Mouse (Mus musculus) kidney, embryonic 15.5 days (tissue): Measurements from ENCODE around the gene Cdk12. TPM values are rescaled to one million over a fixed set of nuclear protein-coding genes. Genes with fewer than 3 reads are reported as not detected.

Experiments used
- ATAC-seq: fragments of 200-750 bp; cut with Nextera tagmentation; replicated peaks from 2 replicates; pipeline ENCODE4 v1.8.0; 2017; ENCODE audit warnings: moderate TSS enrichment; ENCODE audit not compliant: low FRiP score
- H3K27ac ChIP-seq: fragments of 300-500 bp; sonication (generic); 2 replicates; pipeline ENCODE4 v1.5.1; 2015; ENCODE audit warnings: mild to moderate bottlenecking, inconsistent platforms
- H3K27me3 ChIP-seq: fragments of 300-500 bp; sonication (generic); 2 replicates; pipeline ENCODE4 v1.6.1; 2015; ENCODE audit warnings: inconsistent platforms
- H3K36me3 ChIP-seq: fragments of 300-500 bp; sonication (generic); 2 replicates; pipeline ENCODE4 v1.6.1; 2015; ENCODE audit warnings: inconsistent platforms
- H3K4me1 ChIP-seq: fragments of 300-500 bp; sonication (generic); 2 replicates; pipeline ENCODE4 v1.6.1; 2015; ENCODE audit warnings: inconsistent platforms
- H3K4me2 ChIP-seq: fragments of 300-500 bp; sonication (generic); 2 replicates; pipeline ENCODE4 v1.6.1; 2015; ENCODE audit warnings: moderate library complexity, mild to moderate bottlenecking, inconsistent platforms
- H3K4me3 ChIP-seq: fragments of 300-500 bp; sonication (generic); replicated peaks from 2 replicates; pipeline ENCODE4 v1.5.1; 2015; ENCODE audit warnings: mild to moderate bottlenecking, inconsistent platforms
- H3K9ac ChIP-seq: fragments of 300-500 bp; sonication (generic); 2 replicates; pipeline ENCODE4 v1.6.1; 2015; ENCODE audit warnings: mild to moderate bottlenecking, inconsistent platforms
- H3K9me3 ChIP-seq: fragments of 300-500 bp; sonication (generic); replicated peaks from 2 replicates; pipeline ENCODE4 v1.6.1; 2016; ENCODE audit warnings: inconsistent platforms
- WGBS: fragments of 180-500 bp; shearing (Covaris S2); methylation state at CpG from one replicate; pipeline ENCODE4 v1.1.7; 2015; ENCODE audit warnings: mixed read lengths; 5-methylcytosine and 5-hydroxymethylcytosine counted together
- polyA plus RNA-seq: library from polyadenylated mRNA; unstranded; fragments of >200 nt; fragmentation: Nextera tagmentation; extraction: Ambion mirVana; gene quantifications from 2 replicates; pipeline ENCODE4 v1.2.1, GENCODE M21; 2015

Cdk12 gene
- polyA plus RNA-seq, 1 experiment from 2014 or later = 11.9 TPM

- Histone ChIP-seq H3K9ac (no peak overlapping the region), H3K4me3 (no peak overlapping the region), H3K9me3 (no peaks in the 10 kb centered on the region), H3K27ac (no peak overlapping the region), H3K36me3 (no peaks in the 10 kb centered on the region), H3K27me3 (peaks cover 100% of the 10 kb centered on the region), H3K4me2 (no peak overlapping the region), H3K4me1 (no peaks in the 10 kb centered on the region)
- no peak for ATAC-seq
- WGBS = 5% methylated on average over 2 of the region's 2 CpGs
Measured at GRCm38 (mm10) chr11:98319944-98320343, 117.1 kb downstream of the Cdk12 start.

GRCm38 (mm10) chr11:98320381-98320780 lies 117.5 kb downstream of the Cdk12 start:
- no peak overlapping the region for H3K27ac ChIP-seq
- no peak overlapping the region for H3K4me2 ChIP-seq
- no peak overlapping the region for H3K4me3 ChIP-seq
- no peaks in the 10 kb centered on the region for H3K36me3 ChIP-seq
- H3K27me3 ChIP-seq = peaks cover 100% of the 10 kb centered on the region
- no peaks in the 10 kb centered on the region for H3K9me3 ChIP-seq
- H3K9ac ChIP-seq = no peak overlapping the region
- 8% methylated on average over 12 of the region's 12 CpGs for WGBS
- no peak for ATAC-seq
- H3K4me1 ChIP-seq = no peaks in the 10 kb centered on the region

- Histone ChIP-seq H3K4me3 (no peak overlapping the region), H3K36me3 (no peaks in the 10 kb centered on the region), H3K27me3 (peaks cover 100% of the 10 kb centered on the region), H3K27ac (no peak overlapping the region), H3K9me3 (no peaks in the 10 kb centered on the region), H3K9ac (no peak overlapping the region), H3K4me2 (no peak overlapping the region), H3K4me1 (no peaks in the 10 kb centered on the region)
- WGBS = 1% methylated on average over 30 of the region's 30 CpGs
- ATAC-seq = no peak
Measured at GRCm38 (mm10) chr11:98320806-98321676, 118.2 kb downstream of the Cdk12 start.

- Histone ChIP-seq H3K4me3 (no peak overlapping the region), H3K4me2 (no peak overlapping the region), H3K9ac (no peak overlapping the region), H3K36me3 (no peaks in the 10 kb centered on the region), H3K27me3 (peaks cover 100% of the 10 kb centered on the region), H3K9me3 (no peaks in the 10 kb centered on the region), H3K4me1 (peaks cover under 1% of the 10 kb centered on the region), H3K27ac (no peak overlapping the region)
- no peak for ATAC-seq
- WGBS = 3% methylated on average over 5 of the region's 5 CpGs
Measured at GRCm38 (mm10) chr11:98321677-98322003, 118.8 kb downstream of the Cdk12 start.

- ATAC-seq = no peak
- peaks cover 5% of the 10 kb centered on the region for H3K4me1 ChIP-seq
- H3K27ac ChIP-seq = no peak overlapping the region
- no peak overlapping the region for H3K4me3 ChIP-seq
- H3K4me2 ChIP-seq = no peak overlapping the region
- no peak overlapping the region for H3K9ac ChIP-seq
- no peaks in the 10 kb centered on the region for H3K9me3 ChIP-seq
- 0% methylated on average over 1 of the region's 1 CpGs for WGBS
- H3K36me3 ChIP-seq = no peaks in the 10 kb centered on the region
- peaks cover 100% of the 10 kb centered on the region for H3K27me3 ChIP-seq
Measured at GRCm38 (mm10) chr11:98322159-98322558, 119.3 kb downstream of the Cdk12 start.

GRCm38 (mm10) chr11:98323136-98323866 lies 120.4 kb downstream of the Cdk12 start:
- H3K36me3 ChIP-seq = no peaks in the 10 kb centered on the region
- peaks cover 100% of the 10 kb centered on the region for H3K27me3 ChIP-seq
- no peak overlapping the region for H3K4me2 ChIP-seq
- ATAC-seq = no peak
- peaks cover 17% of the 10 kb centered on the region for H3K4me1 ChIP-seq
- H3K9ac ChIP-seq = no peak overlapping the region
- H3K9me3 ChIP-seq = no peaks in the 10 kb centered on the region
- H3K27ac ChIP-seq = no peak overlapping the region
- WGBS = 2% methylated on average over 10 of the region's 10 CpGs
- no peak overlapping the region for H3K4me3 ChIP-seq

GRCm38 (mm10) chr11:98323933-98324332 lies 121.1 kb downstream of the Cdk12 start:
- WGBS = under 1% methylated on average over 9 of the region's 9 CpGs
- no peak for ATAC-seq
- no peaks in the 10 kb centered on the region for H3K36me3 ChIP-seq
- H3K27me3 ChIP-seq = peaks cover 100% of the 10 kb centered on the region
- peaks cover 23% of the 10 kb centered on the region for H3K4me1 ChIP-seq
- no peak overlapping the region for H3K4me2 ChIP-seq
- no peak overlapping the region for H3K4me3 ChIP-seq
- H3K27ac ChIP-seq = no peak overlapping the region
- H3K9me3 ChIP-seq = no peaks in the 10 kb centered on the region
- H3K9ac ChIP-seq = no peak overlapping the region

GRCm38 (mm10) chr11:98325191-98325820 lies 122.4 kb downstream of the Cdk12 start:
- ATAC-seq = no peak
- H3K36me3 ChIP-seq = no peaks in the 10 kb centered on the region
- no peaks in the 10 kb centered on the region for H3K9me3 ChIP-seq
- H3K4me3 ChIP-seq = no peak overlapping the region
- peaks cover 100% of the 10 kb centered on the region for H3K27me3 ChIP-seq
- H3K4me2 ChIP-seq = no peak overlapping the region
- 3% methylated on average over 14 of the region's 14 CpGs for WGBS
- H3K27ac ChIP-seq = no peak overlapping the region
- no peak overlapping the region for H3K9ac ChIP-seq
- H3K4me1 ChIP-seq = peaks cover 26% of the 10 kb centered on the region

GRCm38 (mm10) chr11:98325821-98326218 lies 123.0 kb downstream of the Cdk12 start:
- H3K4me1 ChIP-seq = peaks cover 26% of the 10 kb centered on the region
- H3K4me3 ChIP-seq = no peak overlapping the region
- 2% methylated on average over 21 of the region's 22 CpGs for WGBS
- no peaks in the 10 kb centered on the region for H3K36me3 ChIP-seq
- no peak overlapping the region for H3K4me2 ChIP-seq
- no peak overlapping the region for H3K9ac ChIP-seq
- peaks cover 100% of the 10 kb centered on the region for H3K27me3 ChIP-seq
- ATAC-seq = no peak
- H3K9me3 ChIP-seq = no peaks in the 10 kb centered on the region
- no peak overlapping the region for H3K27ac ChIP-seq

- Histone ChIP-seq H3K9me3 (no peaks in the 10 kb centered on the region), H3K36me3 (no peaks in the 10 kb centered on the region), H3K27me3 (peaks cover 100% of the 10 kb centered on the region), H3K27ac (no peak overlapping the region), H3K4me3 (peak overlapping the region; percentile 32), H3K4me2 (peak overlapping the region; percentile 54), H3K9ac (no peak overlapping the region), H3K4me1 (peaks cover 26% of the 10 kb centered on the region)
- no peak for ATAC-seq
- under 1% methylated on average over 19 of the region's 19 CpGs for WGBS
Measured at GRCm38 (mm10) chr11:98326741-98327135, 123.9 kb downstream of the Cdk12 start.

- ATAC-seq = 0 out of 2 replicates have a peak, but pooled peaks have one; percentile 27
- H3K4me1 ChIP-seq = peaks cover 26% of the 10 kb centered on the region
- H3K27me3 ChIP-seq = peaks cover 100% of the 10 kb centered on the region
- no peak overlapping the region for H3K27ac ChIP-seq
- no peaks in the 10 kb centered on the region for H3K36me3 ChIP-seq
- H3K4me3 ChIP-seq = peak overlapping the region; percentile 32
- WGBS = under 1% methylated on average over 97 of the region's 97 CpGs
- peak overlapping the region; percentile 54 for H3K4me2 ChIP-seq
- no peaks in the 10 kb centered on the region for H3K9me3 ChIP-seq
- no peak overlapping the region for H3K9ac ChIP-seq
Measured at GRCm38 (mm10) chr11:98327136-98328030, 124.5 kb downstream of the Cdk12 start.
